Mouse (Mus musculus): Measurements from ENCODE around the gene Arhgap45. TPM values are rescaled to one million over a fixed set of nuclear protein-coding genes. Genes with fewer than 3 reads are reported as not detected.

Arhgap45 gene
- 732 TPM for polyA plus RNA-seq (2017; shearing (Covaris generic))

DNA sequence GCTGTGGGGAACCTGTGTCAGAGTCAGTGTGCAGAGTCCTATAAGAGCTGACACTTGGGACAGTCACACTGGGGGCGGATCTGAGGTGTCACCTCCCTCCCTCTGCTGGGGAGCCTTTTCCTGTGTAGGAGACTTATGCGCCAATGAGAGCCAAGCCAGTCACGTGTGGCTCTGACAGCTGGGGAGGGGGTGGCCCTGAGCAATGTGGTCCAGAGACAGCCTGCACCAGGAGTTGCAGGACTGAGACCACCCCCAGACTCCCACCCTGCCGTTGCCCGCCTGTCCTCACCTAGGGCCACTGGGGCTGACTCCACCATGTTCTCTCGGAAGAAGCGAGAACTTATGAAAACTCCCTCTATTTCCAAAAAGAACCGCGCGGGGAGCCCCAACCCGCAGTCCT, at the start of gene Arhgap45:
Gene Arhgap45 (plus strand): TSS at position 143 of the 400 bp plus-strand sequence.

DNA sequence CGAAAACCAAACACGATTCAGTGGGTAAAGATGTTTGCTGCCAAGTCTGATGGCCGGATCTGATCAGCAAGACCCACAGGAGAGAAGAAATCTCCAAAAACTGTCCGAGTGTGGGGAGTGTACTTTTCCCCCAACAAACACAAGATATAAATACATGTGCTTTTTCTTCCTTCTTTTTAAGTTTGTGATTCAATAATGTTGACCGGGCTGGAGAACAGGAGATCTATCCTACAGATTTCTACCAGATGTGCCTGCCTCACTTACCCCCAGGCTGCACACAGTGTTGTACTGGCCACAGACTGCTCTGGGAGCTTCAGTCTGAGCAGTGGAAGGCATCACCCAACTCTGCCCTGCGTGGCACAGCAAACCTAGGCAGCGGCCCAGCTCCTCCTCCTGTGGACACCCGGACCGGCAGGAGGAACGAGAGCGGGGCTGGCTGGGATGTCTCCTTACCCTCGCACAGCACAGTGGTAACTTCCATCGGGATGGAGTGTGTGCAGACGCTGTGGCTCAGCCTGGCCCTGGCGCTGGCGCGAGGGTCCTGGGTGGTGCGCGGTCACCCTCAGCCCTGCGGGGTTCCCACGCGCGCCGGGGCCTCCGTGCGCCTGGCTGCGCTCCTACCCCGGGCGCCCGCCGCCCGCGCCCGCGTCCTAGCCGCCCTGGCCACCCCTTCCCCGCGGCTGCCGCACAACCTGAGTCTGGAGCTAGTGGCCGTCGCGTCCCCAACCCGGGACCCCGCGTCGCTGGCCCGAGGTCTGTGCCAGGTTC, 45.9 kb upstream of the Arhgap45 start, which contains the start of gene Grin3b:
Gene Grin3b (plus strand): TSS at position 301 of the 768 bp plus-strand sequence.

DNA sequence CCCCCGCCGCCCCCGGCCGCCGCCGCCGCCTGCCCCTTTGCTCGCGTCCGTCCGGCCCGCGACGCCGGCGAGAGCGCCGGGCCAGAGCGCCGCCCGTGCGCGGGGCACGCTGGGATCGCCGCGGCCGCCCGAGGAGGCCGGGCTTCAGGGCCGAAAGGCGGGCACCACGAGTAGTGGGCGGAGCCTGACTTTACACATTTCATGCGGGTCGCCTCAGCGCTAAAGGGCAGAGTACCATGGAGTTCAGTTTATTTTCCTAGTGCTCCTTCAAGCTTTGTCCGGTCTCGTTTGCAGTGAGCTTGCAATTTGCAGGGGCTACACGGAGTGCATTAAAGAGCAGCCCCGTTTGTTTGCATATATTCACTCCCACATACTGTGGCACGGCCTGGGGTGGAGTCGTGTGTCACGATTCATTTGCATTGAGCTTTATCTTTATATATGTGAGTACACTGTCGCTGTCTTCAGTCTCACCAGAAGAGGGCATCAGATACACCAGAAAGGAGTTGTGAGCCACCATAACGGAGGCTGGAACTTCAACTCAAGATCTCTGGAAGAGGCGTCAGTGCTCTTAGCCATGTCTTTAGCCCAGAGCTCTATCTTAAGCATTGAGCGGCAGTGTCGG, 32.1 kb upstream of the Arhgap45 start, which contains the start of gene Tmem259:
Gene Tmem259 (minus strand): TSS at position 136 of the 622 bp plus-strand sequence.

DNA sequence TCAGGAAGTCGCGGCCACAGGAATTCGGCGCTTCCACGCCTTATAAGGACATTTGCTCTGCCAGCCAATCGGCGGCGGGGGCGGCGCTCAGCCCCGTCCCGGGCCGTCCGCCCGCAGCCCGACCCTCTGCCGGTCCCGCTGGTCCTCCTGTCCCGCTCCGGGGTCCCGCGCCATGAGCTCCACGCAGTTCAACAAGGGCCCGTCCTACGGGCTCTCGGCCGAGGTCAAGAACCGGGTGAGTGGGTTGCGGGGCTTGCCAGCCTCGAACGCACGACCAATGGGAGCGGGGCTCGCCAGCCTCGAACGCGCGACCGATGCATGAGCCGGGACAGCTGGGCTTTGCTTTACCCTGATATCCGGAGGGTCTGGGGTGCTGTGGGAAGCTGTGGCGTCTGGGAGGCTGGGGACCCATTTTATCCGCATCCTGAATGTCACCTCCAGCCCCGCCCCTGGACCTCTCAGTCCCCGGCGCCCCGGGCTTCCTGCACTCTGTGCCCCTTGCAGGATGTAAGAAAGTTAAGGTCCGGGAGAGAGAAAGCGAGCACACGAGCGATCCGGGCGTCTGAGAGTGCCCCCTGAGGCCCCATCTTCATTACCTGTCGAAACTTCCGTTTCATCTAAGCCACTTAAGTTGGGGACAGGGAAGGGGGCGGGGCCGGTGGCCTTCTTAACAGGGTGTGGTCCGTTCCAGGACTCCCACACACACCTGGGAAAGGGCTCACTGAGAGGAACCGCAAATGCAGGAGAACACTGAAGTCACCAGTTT, 27.8 kb upstream of the Arhgap45 start, which contains the start of gene Cnn2:
Gene Cnn2 (plus strand): TSS at position 79 of the 766 bp plus-strand sequence.

DNA sequence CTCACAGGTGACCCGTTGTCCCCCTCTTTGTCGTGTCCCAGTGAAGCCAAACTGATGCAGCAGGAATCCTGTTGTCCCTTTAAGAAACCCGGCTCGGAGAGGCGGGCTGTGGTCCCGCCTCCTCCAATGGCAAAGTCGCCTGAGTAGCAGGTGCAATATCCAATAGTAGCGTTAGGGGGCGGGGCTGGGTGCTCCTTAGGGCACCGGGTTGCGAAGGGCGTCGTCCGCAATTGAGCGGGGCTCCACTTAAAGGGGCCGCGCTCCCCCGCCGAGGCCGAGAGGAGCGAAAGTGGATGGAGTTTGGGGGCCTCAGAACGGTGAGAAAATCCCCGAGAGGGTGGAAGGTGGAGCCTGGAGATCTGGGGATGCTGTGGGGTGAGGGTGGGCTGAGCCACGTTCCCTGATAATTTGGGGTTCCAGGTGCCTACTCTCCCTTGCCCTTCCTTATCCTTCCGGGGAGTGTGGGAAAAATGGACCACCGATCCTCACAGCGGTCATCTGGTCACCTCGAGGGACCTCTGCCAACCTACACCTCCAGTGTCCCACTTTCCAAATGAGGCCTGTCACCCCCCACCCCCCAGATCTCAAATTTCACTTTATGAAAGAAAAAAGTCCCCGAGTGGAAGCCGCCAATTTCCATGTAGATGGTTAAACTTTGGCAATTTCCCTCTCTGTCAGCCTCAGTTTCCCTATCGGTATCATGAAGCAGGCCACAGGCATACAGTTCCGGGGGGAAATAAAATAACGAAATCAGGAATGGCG, 20.0 kb upstream of the Arhgap45 start, which contains the start of gene Abca7:
Gene Abca7 (plus strand): TSS at position 223 of the 762 bp plus-strand sequence.

DNA sequence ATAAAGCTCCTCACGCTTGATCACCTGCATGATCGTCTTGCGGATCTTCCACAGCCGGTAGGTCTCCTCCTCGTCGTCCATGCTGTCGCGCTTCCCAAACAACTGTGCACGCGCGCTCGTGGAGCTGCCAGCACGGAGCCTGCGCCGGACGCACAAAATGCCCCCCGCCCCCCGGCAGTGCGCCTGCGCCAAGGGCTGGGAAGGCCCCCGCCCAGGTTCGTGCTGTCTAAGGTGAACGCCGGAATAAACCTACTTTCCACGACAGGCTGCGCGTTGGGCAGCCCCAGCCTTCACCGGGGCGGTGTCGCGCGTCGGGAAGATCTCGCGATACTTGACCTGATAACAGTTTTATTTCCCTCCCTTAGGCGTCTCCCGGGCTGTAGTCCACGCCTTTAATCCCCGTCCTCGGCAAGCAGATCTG, 23.1 kb downstream of the Arhgap45 start, which contains the start of gene Polr2e:
Gene Polr2e (minus strand): TSS at position 237 of the 421 bp plus-strand sequence.

DNA sequence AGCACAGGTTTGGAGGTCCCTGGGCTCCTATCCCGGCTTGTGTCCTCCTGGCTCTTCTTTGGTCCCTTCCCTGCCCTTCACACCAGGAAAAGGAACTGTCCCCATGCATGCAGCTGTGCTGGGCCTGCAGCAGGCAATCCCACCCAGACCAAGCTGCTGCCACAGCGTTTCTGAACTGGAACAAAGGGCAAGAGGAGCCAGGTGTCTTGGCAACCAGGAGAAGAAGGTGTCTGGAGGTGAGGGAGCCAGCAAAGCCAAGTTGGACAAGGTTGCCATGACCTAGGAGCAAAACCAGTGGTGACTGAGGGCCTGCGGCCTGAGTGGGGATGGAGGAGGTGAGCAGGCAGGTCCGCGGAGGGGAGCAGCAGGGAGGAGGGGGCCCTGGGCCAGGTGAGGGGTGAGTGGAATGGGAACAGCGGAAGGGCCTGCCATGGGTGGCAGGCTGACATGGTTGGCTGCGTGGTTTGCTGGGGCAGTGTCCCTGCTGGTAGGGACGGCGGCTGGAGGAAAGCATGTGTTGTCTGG, 30.6 kb downstream of the Arhgap45 start, which contains the start of gene Gpx4:
Gene Gpx4 (plus strand): TSS at position 126 of the 525 bp plus-strand sequence.

Other genes starting within 250 kb of the Arhgap45 start
- 41.8 TPM for gene Rnf126, start 249.7 kb upstream of the Arhgap45 start, polyA plus RNA-seq (2017; shearing (Covaris generic))
- not detected for gene Fstl3, start 239.4 kb upstream of the Arhgap45 start, polyA plus RNA-seq (2017; shearing (Covaris generic))
- gene Prss57, start 225.7 kb upstream of the Arhgap45 start, polyA plus RNA-seq (2017; shearing (Covaris generic)), result 0.17 TPM
- 4.5 TPM for gene Palm, start 223.1 kb upstream of the Arhgap45 start, polyA plus RNA-seq (2017; shearing (Covaris generic))
- gene Misp, start 195.7 kb upstream of the Arhgap45 start, polyA plus RNA-seq (2017; shearing (Covaris generic)), result 0.44 TPM
- gene Ptbp1, start 162.2 kb upstream of the Arhgap45 start, polyA plus RNA-seq (2017; shearing (Covaris generic)), result 478 TPM
- not detected for gene Prtn3, start 142.2 kb upstream of the Arhgap45 start, polyA plus RNA-seq (2017; shearing (Covaris generic))
- gene Plppr3, start 142.0 kb upstream of the Arhgap45 start, polyA plus RNA-seq (2017; shearing (Covaris generic)), result 6.8 TPM
- gene Elane, start 130.4 kb upstream of the Arhgap45 start, polyA plus RNA-seq (2017; shearing (Covaris generic)), result not detected
- not detected for gene Cfd, start 125.8 kb upstream of the Arhgap45 start, polyA plus RNA-seq (2017; shearing (Covaris generic))
- gene Med16, start 107.7 kb upstream of the Arhgap45 start, polyA plus RNA-seq (2017; shearing (Covaris generic)), result 27.3 TPM
- gene Gm26602, start 105.8 kb upstream of the Arhgap45 start, polyA plus RNA-seq (2017; shearing (Covaris generic)), result 19.6 TPM
- 0.26 TPM for gene Kiss1r, start 99.7 kb upstream of the Arhgap45 start, polyA plus RNA-seq (2017; shearing (Covaris generic))
- 117 TPM for gene R3hdm4, start 95.4 kb upstream of the Arhgap45 start, polyA plus RNA-seq (2017; shearing (Covaris generic))
- 9.7 TPM for gene Arid3a, start 89.6 kb upstream of the Arhgap45 start, polyA plus RNA-seq (2017; shearing (Covaris generic))
- gene Wdr18, start 56.5 kb upstream of the Arhgap45 start, polyA plus RNA-seq (2017; shearing (Covaris generic)), result 74.2 TPM
- 0.49 TPM for gene Grin3b, start 45.9 kb upstream of the Arhgap45 start, polyA plus RNA-seq (2017; shearing (Covaris generic))
- 26.7 TPM for gene Tmem259, start 32.3 kb upstream of the Arhgap45 start, polyA plus RNA-seq (2017; shearing (Covaris generic))
- 580 TPM for gene Cnn2, start 28.1 kb upstream of the Arhgap45 start, polyA plus RNA-seq (2017; shearing (Covaris generic))
- gene Abca7, start 20.2 kb upstream of the Arhgap45 start, polyA plus RNA-seq (2017; shearing (Covaris generic)), result 42.6 TPM
- gene Polr2e, start 23.1 kb downstream of the Arhgap45 start, polyA plus RNA-seq (2017; shearing (Covaris generic)), result 104 TPM
- 296 TPM for gene Gpx4, start 30.5 kb downstream of the Arhgap45 start, polyA plus RNA-seq (2017; shearing (Covaris generic))
- 60.3 TPM for gene Sbno2, start 88.9 kb downstream of the Arhgap45 start, polyA plus RNA-seq (2017; shearing (Covaris generic))
- 31.4 TPM for gene Stk11, start 99.2 kb downstream of the Arhgap45 start, polyA plus RNA-seq (2017; shearing (Covaris generic))
- gene Atp5d, start 122.0 kb downstream of the Arhgap45 start, polyA plus RNA-seq (2017; shearing (Covaris generic)), result 367 TPM
- 5.3 TPM for gene Cbarp, start 124.2 kb downstream of the Arhgap45 start, polyA plus RNA-seq (2017; shearing (Covaris generic))
- gene Midn, start 131.6 kb downstream of the Arhgap45 start, polyA plus RNA-seq (2017; shearing (Covaris generic)), result 4.4 TPM
- gene Cirbp, start 149.3 kb downstream of the Arhgap45 start, polyA plus RNA-seq (2017; shearing (Covaris generic)), result 232 TPM
- 18.9 TPM for gene 1600002K03Rik, start 156.3 kb downstream of the Arhgap45 start, polyA plus RNA-seq (2017; shearing (Covaris generic))
- gene Efna2, start 162.8 kb downstream of the Arhgap45 start, polyA plus RNA-seq (2017; shearing (Covaris generic)), result 0.41 TPM
- gene Mum1, start 209.8 kb downstream of the Arhgap45 start, polyA plus RNA-seq (2017; shearing (Covaris generic)), result 66.2 TPM
- gene Ndufs7, start 232.5 kb downstream of the Arhgap45 start, polyA plus RNA-seq (2017; shearing (Covaris generic)), result 159 TPM
- gene Gamt, start 244.4 kb downstream of the Arhgap45 start, polyA plus RNA-seq (2017; shearing (Covaris generic)), result 1.8 TPM
- 78.1 TPM for gene Dazap1, start 244.8 kb downstream of the Arhgap45 start, polyA plus RNA-seq (2017; shearing (Covaris generic))